Mouse (Mus musculus) small intestine, adult 2 months (tissue): Measurements from ENCODE around the gene Grm4. TPM values are rescaled to one million over a fixed set of nuclear protein-coding genes. Genes with fewer than 3 reads are reported as not detected.

ENCODE experiments used
- H3K27ac ChIP-seq: fragments of 200-500 bp; 2 replicates; pipeline ENCODE4 v1.5.1; 2012; ENCODE audit warnings: low read depth, low read length, control low read depth, inconsistent platforms; ENCODE audit not compliant: insufficient read depth
- H3K27me3 ChIP-seq: fragments of 200-500 bp; 2 replicates; pipeline ENCODE4 v1.6.1; 2012; ENCODE audit warnings: mild to moderate bottlenecking, moderate library complexity, low read length, inconsistent platforms; ENCODE audit not compliant: control insufficient read depth, insufficient read depth
- H3K36me3 ChIP-seq: fragments of 200-500 bp; 2 replicates; pipeline ENCODE4 v1.6.1; 2012; ENCODE audit warnings: mild to moderate bottlenecking, low read length, control low read depth, inconsistent platforms; ENCODE audit not compliant: control insufficient read depth, insufficient read depth
- H3K4me1 ChIP-seq: fragments of 200-500 bp; 2 replicates; pipeline ENCODE4 v1.6.1; 2012; ENCODE audit warnings: low read length, inconsistent platforms, mixed read lengths; ENCODE audit not compliant: control insufficient read depth, insufficient read depth, insufficient read length
- H3K4me3 ChIP-seq: fragments of 200-500 bp; 2 replicates; pipeline ENCODE4 v1.5.1; 2012; ENCODE audit warnings: low read depth, mild to moderate bottlenecking, control low read depth, inconsistent platforms, low read length, moderate library complexity
- CTCF ChIP-seq: fragments of 200-500 bp; IDR thresholded peaks from 2 replicates; pipeline ENCODE4 v1.5.1; 2012; ENCODE audit warnings: low read depth, mild to moderate bottlenecking, control low read depth, inconsistent platforms, low read length, moderate library complexity, mixed read lengths; ENCODE audit not compliant: insufficient replicate concordance, insufficient read length; ENCODE audit errors: extremely low read depth
- POLR2A ChIP-seq: fragments of 200-500 bp; IDR thresholded peaks from 2 replicates; pipeline ENCODE4 v1.6.1; 2012; ENCODE audit warnings: low read depth, mild to moderate bottlenecking, control low read depth, inconsistent platforms, low read length, moderate library complexity
- WGBS: fragments of 180-500 bp; shearing (Covaris S2); methylation state at CpG from one replicate; pipeline ENCODE4 v1.1.7; 2018; 5-methylcytosine and 5-hydroxymethylcytosine counted together
- polyA plus RNA-seq: library from polyadenylated mRNA; depleted of rRNA; stranded (reverse); fragments of >200 nt; gene quantifications from 2 replicates; pipeline ENCODE4 v1.2.3, GENCODE M21; 2012

Grm4 gene
- polyA plus RNA-seq, 1 experiment: 4.1 TPM

- 50% methylated on average over 4 of the region's 4 CpGs for WGBS
- TF ChIP-seq CTCF (no peak), POLR2A (no peak)
- Histone ChIP-seq H3K4me1 (no peaks in the 10 kb centered on the region; the same call in 1 of the 2 replicates), H3K4me3 (no peak overlapping the region), H3K27me3 (peaks cover 5% of the 10 kb centered on the region; the same call in 1 of the 2 replicates), H3K36me3 (no peaks in the 10 kb centered on the region), H3K27ac (no peak overlapping the region)
Observed at GRCm38 (mm10) chr17:27500811-27501210, 20.4 kb downstream of the Grm4 start.

GRCm38 (mm10) chr17:27499080-27499479 lies 22.1 kb downstream of the Grm4 start:
- Histone ChIP-seq H3K27me3 (peaks cover 5% of the 10 kb centered on the region; the same call in 1 of the 2 replicates), H3K27ac (no peak overlapping the region), H3K4me1 (no peaks in the 10 kb centered on the region; the same call in 1 of the 2 replicates), H3K36me3 (no peaks in the 10 kb centered on the region), H3K4me3 (no peak overlapping the region)
- WGBS: 72% methylated on average over 13 of the region's 13 CpGs
- TF ChIP-seq POLR2A: no peak

GRCm38 (mm10) chr17:27497798-27498197 lies 23.4 kb downstream of the Grm4 start:
- no peak overlapping the region for H3K4me3 ChIP-seq
- 27% methylated on average over 5 of the region's 5 CpGs for WGBS
- TF ChIP-seq CTCF (no peak), POLR2A (no peak)
- H3K27ac ChIP-seq: no peak overlapping the region
- no peaks in the 10 kb centered on the region; the same call in 1 of the 2 replicates for H3K4me1 ChIP-seq
- peaks cover 5% of the 10 kb centered on the region; the same call in 1 of the 2 replicates for H3K27me3 ChIP-seq
- no peaks in the 10 kb centered on the region for H3K36me3 ChIP-seq

- H3K4me3 ChIP-seq: no peak overlapping the region
- TF ChIP-seq POLR2A (no peak), CTCF (no peak)
- no peaks in the 10 kb centered on the region for H3K36me3 ChIP-seq
- H3K27ac ChIP-seq: no peak overlapping the region
- no peaks in the 10 kb centered on the region for H3K4me1 ChIP-seq
- WGBS: 78% methylated on average over 7 of the region's 7 CpGs
- H3K27me3 ChIP-seq: no peaks in the 10 kb centered on the region
Observed at GRCm38 (mm10) chr17:27495008-27495540, 26.1 kb downstream of the Grm4 start.

- 59% methylated on average over 8 of the region's 8 CpGs for WGBS
- Histone ChIP-seq H3K27me3 (no peaks in the 10 kb centered on the region), H3K27ac (no peak overlapping the region), H3K4me3 (no peak overlapping the region), H3K36me3 (no peaks in the 10 kb centered on the region), H3K4me1 (no peaks in the 10 kb centered on the region)
- TF ChIP-seq POLR2A (no peak), CTCF (no peak)
Observed at GRCm38 (mm10) chr17:27493969-27494368, 27.2 kb downstream of the Grm4 start.

- Histone ChIP-seq H3K27ac (no peak overlapping the region), H3K36me3 (no peaks in the 10 kb centered on the region), H3K4me3 (no peak overlapping the region), H3K27me3 (no peaks in the 10 kb centered on the region), H3K4me1 (no peaks in the 10 kb centered on the region)
- TF ChIP-seq CTCF (no peak), POLR2A (no peak)
- 83% methylated on average over 4 of the region's 4 CpGs for WGBS
Observed at GRCm38 (mm10) chr17:27493389-27493788, 27.8 kb downstream of the Grm4 start.

- 64% methylated on average over 16 of the region's 16 CpGs for WGBS
- Histone ChIP-seq H3K4me1 (no peaks in the 10 kb centered on the region), H3K27me3 (no peaks in the 10 kb centered on the region), H3K4me3 (no peak overlapping the region), H3K36me3 (no peaks in the 10 kb centered on the region), H3K27ac (no peak overlapping the region)
- no peak for TF ChIP-seq POLR2A
- TF ChIP-seq CTCF: no peak
Observed at GRCm38 (mm10) chr17:27488173-27488823, 32.9 kb downstream of the Grm4 start.
